Mouse (Mus musculus) embryo, embryonic 10.5 days (tissue): Measurements from ENCODE around the gene Zfp568.
A peak's percentile ranks its signal among the peaks of the same experiment; 100 is the strongest.
"Not testable (repeated sequence)": the region's sequence is repeated elsewhere in the genome, so short reads cannot be mapped to it uniquely, and the experiment has no call there.

Source experiments
- DNase-seq: peaks from one replicate; pipeline ENCODE4 v3.0.0-alpha.2; 2015; ENCODE audit warnings: low spot score

Zfp568 gene

DNA sequence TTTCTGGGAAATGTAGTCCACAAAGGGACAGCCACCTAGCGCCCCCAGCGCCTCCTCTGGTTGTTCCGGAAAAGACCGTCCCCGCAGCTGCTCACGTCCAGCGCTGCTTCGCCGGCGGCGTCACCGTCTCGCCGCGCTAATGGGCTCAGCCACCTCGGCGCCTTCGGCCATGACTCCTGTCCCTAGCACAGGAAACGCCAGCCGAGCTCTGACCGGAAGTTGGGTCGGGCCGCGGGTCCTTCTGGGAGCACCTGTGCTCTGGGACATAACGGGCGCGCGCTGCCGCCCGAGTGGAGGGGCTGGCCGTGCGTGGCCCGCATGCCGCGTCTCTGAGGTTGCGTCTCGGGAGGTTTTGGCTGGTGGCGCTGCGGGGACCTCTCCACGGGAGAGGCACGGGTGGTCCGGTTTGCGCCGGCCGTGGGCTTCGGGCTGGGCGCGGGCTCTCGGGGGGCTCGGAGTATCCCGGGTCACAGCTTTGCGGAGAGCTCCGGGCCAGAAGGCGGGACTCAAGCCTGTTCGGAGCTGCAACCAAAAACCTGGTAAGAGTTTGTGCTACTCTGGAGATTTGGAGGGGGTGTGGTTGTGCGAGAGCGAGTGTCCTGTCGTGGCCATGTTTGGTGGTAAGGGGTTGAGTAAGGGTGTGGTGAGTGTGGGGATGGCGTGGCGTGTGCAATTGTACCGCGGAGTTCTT lies at the start of gene Zfp568:
Zfp568 (plus strand) TSS at position 266 of the 691 bp plus-strand sequence.
- peak; percentile 97 for DNase-seq

DNA sequence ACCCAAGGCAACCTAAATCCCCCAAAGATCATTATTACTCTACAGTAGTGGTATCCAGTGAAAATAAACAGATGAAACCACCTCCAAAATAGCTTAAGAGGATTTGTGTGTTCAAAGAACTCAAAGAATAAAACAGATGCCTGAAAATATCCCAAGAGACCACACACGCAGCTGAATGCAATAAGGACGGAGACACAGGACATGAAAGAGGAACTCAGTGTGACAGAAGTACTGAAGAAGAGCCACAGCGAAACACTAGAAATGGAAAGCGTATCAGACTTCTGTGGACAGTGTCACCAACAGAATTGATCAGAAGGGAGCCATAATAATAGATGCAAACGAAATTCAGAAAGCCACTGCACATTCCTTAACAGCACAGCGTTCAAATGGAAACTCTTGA lies 44.9 kb upstream of the Zfp568 start:
- DNase-seq, result no peak

- DNase-seq, result no peak
Measured at GRCm38 (mm10) chr7:29941027-29941426, 42.7 kb upstream of the Zfp568 start.

- no peak for DNase-seq
Measured at GRCm38 (mm10) chr7:29942740-29943139, 41.0 kb upstream of the Zfp568 start.

DNA sequence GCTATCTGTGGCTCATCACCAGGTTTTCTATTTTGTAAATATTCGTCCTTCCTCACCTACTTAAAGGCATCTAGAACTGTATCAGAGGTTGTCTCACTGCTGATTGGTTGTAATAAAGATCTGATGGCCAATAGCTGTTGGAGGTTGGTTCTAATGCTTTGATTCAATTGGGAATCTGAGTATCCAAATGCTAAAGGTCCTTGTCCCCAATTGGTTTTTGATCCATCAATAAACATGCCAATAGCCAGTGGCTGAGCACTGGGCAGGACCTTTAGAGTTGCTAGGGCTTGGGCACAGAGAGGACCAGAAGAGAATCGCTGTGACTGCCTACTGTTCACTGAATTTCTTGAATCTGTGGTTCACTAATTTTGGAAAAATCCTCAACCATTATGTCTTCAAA lies 40.0 kb upstream of the Zfp568 start:
- no peak for DNase-seq

DNA sequence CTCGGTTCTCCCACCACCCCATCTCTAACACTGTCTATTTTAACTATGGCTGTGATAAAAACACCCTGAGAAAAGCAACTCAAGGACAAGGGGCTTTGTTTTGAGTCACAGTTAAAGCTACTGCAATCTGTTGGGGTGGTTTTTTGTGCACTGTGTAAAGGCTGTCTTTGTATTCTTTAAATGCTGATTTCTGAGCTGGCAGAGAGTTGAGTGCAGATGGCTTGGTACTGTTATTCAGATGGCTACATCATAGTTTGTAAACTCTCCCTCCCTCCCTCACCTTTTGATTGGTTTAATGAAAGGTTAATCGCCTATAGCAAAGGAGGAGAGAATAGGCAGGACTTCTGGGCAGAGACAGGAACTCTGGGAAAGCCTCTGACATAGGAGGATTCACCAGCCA lies 39.6 kb upstream of the Zfp568 start:
- DNase-seq, result no peak

GRCm38 (mm10) chr7:29953086-29953485 lies 30.7 kb upstream of the Zfp568 start:
- DNase-seq, result peak; percentile 36

DNA sequence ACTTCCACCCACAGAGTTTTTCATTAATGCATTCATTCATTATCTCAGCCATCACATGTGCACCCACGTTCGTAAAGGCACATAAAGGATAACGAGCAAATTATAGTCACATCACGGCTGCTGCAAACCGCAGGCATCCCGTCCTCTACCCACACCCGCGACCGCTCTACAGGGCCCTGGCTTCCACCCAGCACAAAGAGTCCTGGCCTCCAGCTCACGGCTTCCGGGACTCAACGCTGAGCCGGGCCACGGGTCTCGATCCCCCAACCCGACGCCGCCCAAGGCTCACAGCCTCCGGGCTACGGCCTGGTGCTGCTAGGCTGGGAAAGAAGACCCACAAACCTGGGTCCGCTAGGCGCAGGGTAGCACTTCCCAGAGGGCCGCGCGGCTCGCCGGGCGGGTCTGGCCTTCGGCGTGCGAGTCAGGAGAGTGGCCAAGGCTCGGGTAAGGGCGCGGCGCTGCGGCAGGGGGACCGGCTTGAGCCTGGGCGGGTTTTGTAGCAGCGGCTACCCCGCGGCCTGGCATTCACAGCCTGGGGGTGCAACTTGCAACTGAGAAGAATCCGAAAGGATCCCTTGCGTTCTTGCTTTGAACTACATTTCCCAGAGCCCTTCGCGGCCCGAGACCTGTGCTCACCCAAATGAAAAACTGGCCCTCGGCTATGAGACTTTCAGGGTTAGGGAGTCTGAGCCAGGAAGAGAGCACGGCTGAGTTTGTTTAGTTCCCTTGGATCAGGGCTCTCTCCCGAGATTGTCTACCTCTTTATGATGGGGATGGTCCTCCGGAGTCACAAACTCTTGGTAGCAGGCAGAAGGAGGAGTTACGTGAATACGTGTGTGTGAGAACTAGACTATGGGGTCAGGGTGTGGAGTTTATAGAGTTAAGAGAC lies 30.0 kb upstream of the Zfp568 start, which contains the start of gene Zfp74:
Zfp74 (minus strand) TSS at position 577 of the 889 bp plus-strand sequence.
- DNase-seq, result peak; percentile 92

GRCm38 (mm10) chr7:29954731-29955130 lies 29.0 kb upstream of the Zfp568 start:
- peak; percentile 81 for DNase-seq

GRCm38 (mm10) chr7:29956257-29956656 lies 27.5 kb upstream of the Zfp568 start:
- DNase-seq, result no peak

- DNase-seq, result no peak
Measured at GRCm38 (mm10) chr7:29958125-29958724, 25.5 kb upstream of the Zfp568 start.

GRCm38 (mm10) chr7:29959004-29959403 lies 24.8 kb upstream of the Zfp568 start:
- DNase-seq, result no peak

GRCm38 (mm10) chr7:29965115-29965810 lies 18.5 kb upstream of the Zfp568 start:
- not testable (repeated sequence) for DNase-seq

GRCm38 (mm10) chr7:29970686-29971085 lies 13.1 kb upstream of the Zfp568 start:
- DNase-seq, result no peak

DNA sequence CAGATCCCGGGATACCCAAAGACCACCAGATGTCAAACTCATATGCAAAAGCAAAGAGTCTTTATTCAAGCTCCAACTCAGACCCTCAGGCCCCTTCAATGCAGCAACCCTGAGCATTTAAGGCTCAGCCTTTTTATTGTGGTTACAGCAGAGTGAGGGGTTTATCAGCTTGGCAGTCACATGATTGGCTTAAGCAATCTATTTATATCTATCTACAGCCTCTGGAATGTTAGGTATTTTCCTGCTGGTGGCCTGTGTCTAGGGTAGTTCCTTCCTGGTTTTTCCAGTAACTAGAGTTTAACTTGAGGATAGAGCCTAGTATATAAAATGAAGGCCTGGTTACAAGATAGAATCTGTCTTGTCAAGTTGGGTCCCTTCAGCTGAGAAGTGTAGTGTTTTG lies 3.0 kb upstream of the Zfp568 start:
- no peak for DNase-seq

DNA sequence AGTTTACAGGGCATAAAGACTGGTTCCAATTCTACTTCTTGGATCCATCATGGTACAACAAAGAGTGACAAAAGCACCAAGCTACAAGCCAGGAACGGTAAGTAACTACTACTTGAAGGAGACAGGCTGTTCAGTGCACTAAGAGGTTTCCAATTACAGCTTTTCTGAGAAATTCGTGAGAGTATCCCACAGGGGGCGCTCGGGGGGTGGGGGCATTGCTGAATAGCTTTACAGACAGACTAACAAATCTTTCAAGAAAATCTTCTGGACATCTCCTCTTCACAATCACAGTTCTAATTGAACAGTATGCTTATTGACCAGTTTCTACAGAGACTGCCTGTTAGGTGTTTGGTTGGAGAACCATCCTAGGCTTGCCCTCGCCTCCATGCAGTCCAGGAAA lies 2.3 kb upstream of the Zfp568 start:
- DNase-seq, result no peak

DNA sequence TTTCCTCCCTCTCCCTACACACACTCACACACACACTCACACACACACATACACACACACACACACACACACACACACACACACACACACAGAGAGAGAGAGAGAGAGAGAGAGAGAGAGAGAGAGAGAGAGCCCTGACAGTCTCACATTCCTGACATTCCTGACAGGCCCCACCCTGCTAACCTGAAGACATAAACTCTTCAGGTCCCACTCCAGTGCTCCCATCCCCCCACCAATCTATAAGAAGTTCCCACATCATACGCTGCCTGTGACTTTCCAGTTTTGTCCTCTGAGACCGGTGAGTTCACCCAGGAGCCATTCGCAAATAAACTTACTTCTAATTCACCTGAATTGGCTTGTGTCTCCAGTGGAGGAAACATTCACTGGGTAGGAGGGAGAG lies 1.9 kb upstream of the Zfp568 start:
- DNase-seq, result no peak

GRCm38 (mm10) chr7:29982341-29982740 lies 1.4 kb upstream of the Zfp568 start:
- DNase-seq, result no peak

DNA sequence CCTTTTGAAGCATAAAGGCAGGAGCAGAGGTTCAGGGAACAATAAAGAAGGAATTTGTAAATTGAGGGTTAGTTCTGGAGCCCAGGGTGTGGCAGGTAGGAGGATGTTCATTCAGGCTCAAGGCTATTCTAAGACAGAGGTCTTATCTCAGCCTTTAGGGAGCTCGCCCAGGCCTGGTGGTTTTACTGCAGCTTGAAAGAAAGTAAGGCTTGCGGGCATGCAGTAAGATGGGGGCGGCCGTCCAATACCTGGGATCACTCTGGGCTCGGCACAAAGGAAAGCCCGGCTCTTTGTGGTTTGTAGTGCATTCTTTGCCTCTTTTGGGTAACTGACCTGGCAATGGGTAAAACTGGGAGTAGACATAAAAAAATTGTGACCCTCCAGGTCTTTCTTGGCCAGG lies 824 bp upstream of the Zfp568 start:
- DNase-seq, result no peak

DNA sequence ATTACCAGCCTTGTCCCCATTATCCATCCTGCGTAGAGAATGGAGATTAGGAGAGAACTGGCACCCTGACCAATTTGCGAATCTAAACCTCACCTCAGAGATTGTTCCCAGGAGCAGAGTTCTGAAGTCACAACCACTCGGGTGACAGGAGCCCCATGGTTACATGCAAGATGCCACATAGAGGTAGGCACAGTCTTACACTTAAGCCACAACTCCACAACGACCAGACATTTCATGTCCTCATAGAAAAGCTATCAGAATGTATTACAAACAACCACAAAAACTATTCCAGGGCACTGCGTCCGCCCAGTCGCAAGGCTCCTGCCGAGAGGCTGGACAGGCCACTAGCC lies 440 bp upstream of the Zfp568 start:
- DNase-seq, result no peak

DNA sequence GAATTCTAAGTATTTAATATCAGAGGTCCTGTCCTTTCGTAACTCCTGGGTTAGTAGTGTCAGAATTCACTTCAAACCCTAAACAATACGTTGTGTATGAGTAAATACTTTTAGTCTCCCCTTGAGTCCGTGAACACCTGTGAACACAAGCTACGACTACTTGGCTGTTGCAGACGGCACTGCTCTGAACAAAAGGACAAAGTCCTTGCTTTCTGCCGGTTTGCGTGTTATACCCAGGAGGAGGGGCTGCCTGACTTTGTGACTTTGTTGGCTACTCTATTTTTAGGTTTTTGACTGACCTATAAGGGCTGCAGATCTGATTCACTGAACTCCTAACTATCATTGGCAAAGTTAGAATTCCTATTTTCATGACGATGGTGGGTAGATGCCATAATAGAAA lies 2.3 kb downstream of the Zfp568 start:
- DNase-seq, result no peak

DNA sequence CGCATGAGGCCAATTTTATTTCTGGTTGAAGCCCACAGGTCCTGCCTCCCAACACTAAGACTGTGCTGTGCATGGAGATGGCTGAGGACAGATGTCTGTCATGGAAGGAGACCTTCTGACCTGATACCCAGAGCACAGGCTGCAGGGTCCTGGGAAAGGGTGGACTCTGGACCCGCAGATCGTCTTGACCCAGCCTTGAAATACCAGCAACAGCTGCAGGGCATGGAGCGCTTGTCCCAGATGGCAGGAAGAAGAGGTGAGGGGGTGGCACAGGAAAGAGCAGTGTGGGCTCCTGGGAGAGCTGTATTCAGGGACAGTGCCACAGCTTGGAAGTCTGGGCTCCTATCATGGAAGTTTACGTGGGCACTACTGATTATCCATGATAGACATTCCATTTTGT lies 3.8 kb downstream of the Zfp568 start:
- DNase-seq, result no peak
